Mouse (Mus musculus): ENCODE measurements around the gene Ier5.

Gene Ier5

DNA sequence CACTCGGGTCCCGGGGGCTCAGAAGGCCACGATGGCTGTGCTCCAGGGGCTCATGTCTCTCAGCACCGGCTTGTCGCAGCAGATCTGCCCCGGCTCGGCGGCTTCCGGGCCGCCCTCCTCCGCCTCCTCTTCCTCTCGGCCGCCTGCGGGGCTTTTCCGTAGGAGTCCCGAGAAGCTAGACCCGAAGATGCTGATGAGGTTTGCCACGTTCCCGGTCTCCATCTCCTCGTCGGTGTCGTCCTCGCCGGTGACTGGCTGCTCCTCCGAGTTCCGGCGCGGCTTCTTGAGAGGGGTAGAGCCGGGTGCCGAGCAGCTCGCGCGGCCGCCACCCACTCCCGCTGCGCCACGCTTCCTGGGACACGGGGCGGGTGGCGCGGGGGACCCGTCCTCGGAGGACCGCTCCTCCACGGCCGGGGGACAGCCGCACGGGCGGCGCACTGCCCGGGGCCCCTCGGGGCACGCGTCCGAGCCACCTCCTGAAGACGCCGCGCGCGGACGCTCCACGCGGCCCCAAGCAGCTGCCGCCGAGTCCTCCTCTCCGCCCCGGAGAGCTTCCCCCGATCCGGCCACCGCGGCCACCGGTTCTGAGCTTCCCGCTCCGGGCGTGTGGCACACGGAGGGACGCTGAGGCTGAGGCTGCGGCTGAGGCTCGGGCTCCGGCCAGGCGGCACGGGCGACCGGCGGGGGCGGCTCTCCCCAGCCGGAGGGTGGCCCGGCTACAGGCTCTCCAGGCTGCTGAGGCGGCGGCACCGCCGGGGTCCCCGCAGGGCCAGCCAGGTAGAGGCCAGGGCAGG, 753 bp downstream of the Ier5 start:
- peak; percentile 98 for DNase-seq

DNA sequence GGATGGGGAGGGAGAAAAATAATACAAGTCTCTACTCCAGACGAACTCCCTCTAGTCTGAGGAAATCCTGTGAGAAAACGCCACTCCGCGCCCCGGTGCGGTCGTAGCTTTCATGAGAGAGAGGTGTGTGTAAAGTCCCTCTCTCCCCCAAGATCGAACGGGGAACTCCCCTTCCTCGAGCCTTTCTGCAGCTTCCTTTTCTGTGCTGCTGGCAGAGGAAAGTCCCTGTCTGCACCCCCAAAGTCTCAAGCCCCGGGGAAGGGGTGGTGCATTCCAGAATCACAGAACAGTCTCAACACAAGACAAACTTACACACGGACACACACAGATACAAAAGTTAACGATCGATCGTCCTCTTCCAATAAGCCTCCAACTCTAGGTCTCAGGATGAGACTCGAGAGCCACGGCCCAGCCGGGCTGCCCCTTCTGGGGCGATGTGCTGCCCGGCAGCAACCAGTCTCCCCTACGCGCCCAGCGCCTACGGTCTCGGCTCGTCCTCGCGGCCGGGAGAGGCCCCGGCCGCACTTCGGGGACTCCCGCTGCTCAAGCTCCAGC, 1.4 kb downstream of the Ier5 start:
- DNase-seq, result peak; percentile 97

DNA sequence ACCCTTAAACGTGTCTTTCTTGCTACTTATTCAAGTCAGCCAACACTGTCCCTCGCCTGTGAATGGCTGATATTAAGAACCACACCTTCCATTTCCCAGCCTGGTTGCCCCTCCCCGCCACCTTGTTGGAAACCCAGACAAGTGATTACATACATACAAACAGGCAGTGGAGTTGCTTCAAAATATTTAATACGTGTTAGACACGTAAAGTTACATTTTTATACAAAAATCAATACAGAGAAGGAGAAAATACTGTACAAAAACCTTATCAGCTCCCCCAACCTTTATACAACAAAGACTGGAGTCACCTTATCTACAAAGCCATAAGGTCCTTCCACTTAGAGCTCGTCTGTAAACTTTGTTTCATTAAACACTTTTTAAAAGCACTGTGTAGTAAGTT, 2.1 kb downstream of the Ier5 start:
- peak; percentile 94 for DNase-seq

DNA sequence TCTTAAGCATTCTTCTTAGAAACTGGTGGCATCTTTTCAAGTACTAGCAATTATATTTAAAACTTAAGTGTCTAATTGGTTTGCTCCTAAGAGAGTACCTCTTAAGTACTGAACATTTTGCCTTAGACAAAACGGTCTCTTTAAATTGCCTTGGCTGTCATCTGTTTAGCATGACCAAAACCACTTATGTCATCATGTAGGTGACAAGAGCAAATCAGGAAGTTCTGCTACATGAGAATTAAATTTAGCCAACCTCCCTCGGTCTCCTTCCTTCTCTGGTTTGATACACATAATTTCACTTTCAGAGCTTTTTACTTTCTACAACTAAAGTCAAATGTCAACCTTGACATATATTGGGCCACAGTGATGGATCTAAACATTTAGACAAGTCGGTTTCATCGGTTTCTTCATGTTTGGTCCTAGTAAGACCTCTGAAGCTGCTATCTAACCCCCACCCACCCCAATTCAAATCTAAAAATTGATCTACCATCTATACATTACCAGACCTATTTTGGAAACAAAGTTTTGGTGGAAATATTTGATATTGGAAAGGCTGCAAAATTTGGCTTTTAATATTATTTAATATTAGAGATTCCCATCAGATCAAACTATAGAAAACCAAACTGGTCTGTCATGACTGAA, 2.7 kb downstream of the Ier5 start:
- no peak for DNase-seq

DNA sequence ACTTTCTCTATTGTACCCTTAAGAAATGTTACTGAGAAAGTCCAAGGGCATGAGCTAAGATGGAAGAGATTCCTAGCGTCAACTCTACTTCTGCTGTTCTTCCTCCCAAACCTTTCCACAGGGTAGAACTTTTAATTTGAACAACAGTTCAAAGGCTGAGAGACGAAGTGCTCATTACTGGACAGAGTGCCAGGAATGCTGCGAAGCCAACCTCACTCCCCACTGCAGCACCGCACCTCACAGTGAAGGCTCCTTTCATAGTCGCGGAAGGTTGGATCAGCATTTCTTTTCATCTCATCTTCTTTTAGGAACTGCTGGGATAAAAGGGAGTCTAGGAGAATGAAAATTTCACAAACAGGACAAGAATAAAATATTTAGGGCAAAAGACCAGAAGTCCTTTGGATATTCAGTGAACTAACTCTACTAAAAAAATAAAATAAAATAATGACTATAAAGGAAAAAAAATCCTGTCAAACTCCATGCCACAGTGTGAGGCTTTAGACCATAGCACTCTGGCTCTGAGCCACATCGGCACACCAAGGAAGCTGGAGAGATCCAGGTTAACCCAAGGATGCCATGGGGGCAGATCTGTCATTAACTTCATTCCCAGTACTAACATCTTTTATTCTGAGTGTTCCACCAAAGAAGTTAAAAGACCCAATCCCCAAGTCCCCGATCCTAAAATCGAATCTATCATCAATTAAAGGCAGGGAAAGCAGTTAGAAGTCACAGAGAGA, 5.3 kb downstream of the Ier5 start:
- DNase-seq, result no peak

DNA sequence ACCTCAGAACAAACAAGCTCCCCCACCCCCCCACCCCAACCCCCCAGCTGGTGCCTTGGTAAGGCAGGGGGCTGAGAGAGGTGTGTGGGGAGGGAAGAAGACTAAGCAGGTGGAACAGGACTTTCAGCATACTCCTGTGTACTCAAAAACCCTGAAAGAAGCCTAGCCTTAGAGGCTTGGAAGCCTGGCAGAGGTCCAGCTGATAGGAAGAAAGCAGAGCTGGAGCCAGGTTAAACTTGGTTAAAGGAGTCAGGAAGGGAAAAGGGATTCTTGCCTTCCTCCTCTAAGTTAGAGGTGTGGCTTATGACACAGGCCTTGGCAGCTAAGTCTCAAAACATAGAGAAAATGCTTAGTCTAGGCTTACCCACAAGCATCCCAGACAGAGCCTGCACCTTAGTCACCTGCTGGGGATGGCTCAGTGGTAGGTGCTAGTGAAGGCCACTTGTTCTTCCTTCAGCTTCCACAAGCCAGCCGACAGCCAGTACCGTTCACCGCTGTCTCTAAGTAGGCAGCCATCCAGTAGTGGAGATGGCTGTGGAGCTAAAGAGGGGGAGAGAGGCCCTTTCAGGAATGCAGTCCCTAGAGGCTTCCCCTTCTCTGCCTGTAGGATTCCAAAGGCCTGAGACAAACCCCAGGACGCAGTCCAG, 6.2 kb downstream of the Ier5 start:
- peak; percentile 97 for DNase-seq

DNA sequence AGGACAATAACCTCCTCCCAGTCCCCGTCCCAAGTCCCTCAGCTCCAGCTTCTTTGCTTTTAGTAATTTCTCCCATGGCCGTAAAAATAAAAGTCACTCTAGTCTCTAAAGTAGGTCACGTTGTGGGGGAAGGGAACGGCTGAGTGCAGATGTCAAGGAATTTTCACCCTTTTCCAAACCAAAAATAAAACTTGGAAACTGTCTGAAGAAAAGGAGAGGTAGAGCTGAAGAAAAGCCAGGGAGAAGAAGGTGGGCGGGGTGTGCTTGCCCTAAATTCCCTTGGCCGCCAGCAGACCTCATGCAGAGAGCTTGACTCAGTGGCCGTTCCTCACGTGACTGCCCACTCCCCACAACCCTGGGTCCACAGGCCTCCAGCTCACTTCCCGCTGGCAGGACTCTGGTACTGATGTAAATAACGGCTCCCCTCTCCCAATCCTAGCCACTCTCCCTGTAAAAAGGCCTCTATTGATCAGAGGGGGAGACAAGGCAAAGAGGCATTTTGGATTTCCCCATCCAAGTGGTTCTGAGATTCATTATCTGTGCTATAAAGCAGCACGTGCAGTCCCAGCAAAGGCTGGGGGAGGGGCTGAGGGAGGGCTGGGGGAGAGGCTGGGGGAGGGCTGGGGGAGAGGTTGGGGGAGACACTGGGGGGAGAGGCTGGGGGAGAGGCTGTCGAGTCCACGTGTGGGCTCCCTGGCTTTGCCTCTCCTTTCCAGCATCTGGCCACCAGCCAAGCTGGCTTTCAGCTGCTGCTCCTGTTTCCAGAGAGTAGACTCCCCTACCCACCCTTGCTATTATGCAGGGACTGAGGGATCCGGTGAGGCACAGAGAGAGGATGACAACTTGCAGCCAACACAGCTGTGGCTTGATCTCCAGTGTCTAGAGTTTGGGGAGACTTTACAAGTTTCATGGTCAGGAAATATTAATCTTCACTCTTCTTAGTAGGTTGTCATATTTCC, 7.3 kb downstream of the Ier5 start:
- DNase-seq, result peak; percentile 95

DNA sequence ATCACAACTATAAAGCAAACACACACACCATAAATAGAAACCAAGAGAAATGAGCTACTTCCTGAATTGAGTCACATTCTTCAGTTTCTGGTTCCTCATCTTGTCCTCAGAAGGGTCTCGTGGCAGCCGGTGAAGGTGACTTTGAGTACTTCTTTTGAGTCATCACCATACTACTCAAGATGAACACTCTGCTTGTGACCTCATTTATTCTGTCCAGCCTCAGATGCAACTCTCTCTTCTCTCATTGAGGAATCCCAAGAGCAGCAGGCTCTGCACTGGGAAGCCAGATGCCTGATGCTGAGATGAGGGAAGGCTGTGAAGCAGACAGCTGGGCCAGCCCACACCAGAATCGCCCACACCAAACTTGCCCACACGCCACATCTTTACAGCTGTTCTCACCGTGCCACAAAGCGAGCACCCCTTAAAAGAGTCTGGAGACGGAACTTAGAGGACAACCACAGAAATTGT, 8.0 kb downstream of the Ier5 start:
- DNase-seq, result no peak

DNA sequence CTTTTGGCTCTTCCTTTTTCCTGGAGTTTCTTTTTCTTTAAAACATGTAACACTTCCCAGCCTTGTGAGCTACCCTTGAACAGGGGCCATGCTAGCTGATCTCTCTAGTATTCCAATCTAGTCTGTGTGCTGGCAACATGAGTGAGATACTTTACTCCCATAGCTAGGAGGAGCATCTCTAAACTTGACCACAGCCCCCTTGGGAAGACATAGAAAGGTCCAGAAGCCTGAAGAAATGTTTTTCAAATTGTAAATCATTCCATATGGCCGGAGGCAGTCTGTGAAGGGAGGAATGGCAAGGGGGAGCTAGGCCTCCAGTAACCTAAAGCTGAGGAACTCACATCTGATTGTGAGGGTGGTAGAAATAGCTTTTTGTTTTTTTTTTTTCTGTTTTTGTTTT, 8.7 kb downstream of the Ier5 start:
- no peak for DNase-seq

DNA sequence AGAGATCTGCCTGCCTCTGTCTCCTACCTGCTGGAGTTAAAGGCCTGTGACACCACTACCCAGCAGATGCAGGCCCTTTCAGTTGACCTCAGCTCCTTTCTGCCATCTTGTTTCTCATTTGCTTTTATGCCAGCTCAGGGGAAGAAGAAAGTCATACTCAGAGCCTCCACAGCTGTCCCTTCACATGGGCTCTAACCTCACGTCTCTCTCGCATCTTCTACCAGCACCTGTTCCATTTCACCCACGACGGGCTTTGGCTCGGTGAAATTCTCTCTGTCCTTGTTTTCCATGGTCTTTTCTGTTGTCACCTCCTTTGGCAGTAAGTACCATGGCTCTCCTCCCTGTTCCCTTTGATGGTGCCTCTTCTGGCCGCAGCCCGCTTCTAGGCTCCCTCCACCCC, 9.1 kb downstream of the Ier5 start:
- DNase-seq, result no peak

DNA sequence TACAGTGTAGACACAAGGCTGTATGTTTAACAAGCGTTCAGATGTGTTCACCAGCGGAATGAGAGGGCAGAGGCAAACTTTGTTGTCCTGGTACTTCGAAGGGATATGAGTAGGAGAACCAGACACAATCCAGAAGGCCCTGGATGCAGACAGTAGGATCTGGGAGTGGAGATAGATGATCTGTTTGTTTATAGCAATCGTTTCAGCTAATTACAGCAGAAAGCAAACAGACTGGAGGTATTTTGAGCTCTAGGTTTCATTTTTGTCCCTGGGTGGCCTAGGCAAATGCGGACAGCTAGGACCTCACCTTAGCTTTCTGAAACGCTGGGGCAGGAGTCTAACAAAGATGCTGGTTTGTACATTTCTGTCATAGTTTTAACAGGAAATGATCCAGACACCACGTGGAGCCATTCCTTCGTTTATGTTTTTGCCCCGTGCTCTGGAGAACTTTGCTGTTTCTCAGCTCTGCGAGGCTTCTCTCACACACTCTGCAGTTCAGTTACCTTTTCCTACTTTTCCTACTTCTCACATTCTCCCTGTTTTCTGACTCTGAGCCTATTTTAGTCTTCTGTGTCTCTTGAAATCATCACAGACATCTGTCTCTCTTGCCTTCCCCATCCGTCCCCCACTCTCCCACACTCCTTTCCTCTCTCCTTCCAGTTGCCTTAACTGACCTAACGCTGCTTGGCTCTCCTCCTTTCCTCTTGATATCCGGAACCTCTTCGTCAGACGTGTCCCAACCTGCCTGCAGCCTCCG, 10.4 kb downstream of the Ier5 start:
- DNase-seq, result no peak

DNA sequence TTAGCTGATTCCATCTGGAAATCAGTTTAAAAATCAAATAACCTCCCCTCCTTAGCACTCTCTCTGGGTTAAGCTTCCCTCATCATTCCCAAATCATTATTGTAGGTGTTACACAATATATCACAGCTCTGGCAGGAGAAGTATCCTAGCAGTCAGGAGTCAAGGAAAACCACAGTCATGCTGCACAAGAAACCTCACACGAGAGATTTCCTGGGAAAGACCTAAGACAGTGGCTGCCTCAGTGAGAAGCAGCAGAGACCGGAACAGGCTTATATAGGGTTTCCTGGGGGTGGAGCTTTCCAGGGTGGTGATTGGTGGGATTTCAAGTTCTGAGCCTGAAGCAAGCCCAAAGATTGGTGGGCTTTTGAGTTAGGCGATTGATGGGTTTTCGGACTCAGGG, 11.4 kb downstream of the Ier5 start:
- no peak for DNase-seq

DNA sequence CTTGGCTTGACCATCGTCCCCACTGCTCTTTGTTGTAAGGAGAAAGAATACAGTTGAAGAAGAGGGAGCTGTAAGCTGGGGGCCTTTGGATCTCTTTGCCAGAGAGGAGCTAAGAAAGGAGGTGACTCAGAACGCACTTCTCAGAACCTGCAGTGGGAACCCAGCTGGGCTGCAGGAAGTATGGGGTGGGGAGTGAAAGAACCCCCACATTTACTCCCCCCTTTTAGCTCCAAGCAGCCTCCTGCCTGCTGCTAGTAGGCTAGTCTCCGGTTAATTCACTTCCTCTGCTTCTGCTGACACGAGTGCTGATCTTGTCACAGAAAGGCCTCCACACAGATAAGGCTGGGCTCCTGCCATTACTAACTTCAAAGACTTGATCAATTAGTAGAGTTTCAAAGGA, 12.5 kb downstream of the Ier5 start:
- peak; percentile 93 for DNase-seq

DNA sequence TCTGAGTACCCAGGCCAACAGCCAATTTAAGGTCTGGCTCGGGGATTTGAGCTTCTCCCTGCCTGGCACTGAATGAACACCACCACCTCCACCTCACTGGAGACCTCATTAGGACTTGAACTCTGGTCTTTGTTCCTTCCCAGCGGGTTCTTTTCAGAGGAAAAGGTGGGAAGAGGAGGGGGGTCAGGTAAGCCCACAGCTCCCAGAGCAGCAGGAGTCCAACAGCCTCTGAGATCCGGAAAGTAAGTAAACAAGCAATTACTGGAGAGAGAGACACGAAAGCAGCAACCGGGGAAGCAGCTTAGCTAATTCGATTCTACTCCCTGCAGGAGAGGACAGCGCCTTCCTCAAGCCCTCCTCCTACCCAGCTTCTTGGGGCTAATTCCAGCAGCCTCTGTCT, 13.0 kb downstream of the Ier5 start:
- no peak for DNase-seq

DNA sequence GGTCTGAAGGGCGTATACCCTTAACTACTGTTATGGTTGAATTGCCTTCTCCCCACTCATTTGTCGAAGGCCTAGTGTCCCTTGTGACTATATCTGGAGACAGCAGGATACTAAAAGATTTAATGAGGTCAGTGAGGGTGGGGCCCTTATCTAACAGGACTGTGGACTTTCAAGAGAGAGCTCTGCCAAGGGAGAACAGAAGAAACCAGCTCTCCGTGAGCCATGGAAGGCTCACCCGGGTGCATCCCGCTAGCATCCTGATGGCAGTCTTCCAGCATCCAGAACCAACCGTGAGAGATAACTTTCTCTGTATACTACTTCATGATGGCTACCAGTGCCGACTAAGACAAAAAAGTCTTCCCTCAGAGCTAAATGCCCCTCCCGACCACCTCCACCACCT, 14.6 kb downstream of the Ier5 start:
- DNase-seq, result peak; percentile 94

DNA sequence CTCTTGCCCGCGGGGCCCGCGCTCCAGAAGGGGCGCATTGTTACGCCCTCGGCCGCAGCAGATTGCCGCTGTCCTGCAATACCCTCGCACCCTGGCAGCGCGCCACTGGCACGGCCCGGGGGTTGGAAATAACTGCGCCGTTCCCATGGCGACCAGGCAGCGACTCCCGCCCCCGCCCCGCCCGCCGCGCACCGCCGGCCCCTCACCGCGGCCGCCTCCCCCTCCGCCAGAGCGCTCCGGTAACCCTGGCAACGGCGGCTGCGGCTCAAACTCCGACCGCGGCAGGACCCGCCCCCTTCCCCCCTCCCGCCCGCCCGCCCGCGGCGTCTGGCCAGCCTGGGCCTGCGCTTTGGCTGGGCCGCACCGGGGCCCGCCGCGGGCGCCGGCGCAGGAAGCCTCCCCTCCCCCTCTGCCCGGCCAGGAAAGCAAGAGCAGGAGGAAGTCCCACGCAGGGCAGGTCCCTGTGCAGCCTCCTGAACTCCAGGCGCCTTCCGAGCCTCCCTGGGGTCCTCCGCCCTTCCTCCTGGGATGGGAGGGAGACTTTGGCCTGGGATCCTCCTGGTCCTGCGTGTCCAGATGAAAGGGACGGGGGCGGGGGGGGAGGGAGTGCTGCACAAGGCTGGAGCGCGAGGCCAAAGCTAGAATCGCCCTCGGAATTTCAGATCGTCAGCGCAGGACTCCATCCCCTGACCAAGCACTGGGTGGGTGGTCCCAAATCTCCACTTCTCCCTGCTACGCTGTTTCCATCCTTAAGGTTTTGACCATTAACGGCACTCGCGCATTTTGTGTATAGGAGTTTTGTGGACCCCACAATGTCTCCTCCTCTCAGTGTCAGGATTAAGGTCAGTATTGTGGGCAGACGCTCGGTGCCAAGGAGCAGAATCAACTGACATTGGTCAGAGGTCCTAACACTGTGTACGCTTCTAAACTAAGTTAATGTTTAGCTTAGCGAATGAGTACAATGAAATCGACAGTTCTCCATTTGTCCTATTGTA, 15.9 kb downstream of the Ier5 start:
- peak; percentile 100 for DNase-seq

DNA sequence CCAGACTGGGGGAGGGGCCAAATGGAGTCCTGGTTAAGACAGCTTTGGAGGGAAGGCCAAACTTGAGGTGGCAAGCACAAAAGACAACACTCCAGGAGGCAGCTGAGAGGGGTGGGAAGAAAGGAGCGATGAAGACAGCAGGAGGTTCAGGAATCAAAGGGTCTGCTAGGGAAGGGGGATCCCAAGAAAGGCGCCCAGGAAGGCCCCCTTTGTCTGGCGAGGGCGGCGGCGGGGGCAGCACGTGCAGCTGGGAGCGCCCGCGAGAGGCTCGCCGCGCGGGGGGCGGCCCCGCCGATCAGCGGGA, 16.5 kb downstream of the Ier5 start:
- DNase-seq, result no peak

DNA sequence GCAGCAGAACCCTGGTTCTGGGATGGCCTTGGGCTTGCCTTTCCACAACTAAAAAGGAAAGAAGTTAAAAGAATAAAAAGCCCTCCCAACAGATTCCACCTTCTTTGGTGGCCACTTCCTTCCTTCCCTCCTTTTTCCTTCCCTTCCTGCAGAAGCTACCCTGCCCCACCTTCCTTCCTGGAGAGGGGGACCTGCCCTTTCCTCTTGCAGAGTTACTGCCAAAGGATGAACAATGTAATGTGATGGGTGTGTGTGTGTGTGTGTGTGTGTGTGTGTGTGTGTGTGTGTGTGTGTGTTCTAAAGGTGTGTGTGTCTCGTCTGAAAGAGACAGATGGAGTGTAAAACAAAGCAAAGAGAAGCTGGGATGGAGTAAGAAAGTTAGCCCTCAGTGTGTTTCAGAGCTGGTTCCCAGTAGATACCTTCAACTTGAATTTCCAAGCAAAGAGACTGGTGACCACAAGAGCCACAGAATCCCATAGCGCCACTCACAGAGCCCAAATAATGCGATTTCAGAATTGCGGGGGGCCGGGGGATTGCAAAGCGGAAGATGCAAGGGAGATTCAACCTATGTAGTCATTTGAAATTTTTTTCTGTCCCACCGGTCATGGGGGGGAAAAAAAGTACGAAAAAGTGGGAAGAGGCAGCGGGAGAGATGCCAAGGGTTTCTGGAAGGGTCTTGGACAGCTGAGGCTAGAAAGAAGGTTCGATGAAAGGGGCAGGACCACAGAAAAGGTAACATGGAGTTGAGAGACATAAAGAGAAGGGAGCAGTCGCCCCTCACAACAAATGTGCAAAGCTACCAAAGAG, 17.1 kb downstream of the Ier5 start:
- peak; percentile 96 for DNase-seq

DNA sequence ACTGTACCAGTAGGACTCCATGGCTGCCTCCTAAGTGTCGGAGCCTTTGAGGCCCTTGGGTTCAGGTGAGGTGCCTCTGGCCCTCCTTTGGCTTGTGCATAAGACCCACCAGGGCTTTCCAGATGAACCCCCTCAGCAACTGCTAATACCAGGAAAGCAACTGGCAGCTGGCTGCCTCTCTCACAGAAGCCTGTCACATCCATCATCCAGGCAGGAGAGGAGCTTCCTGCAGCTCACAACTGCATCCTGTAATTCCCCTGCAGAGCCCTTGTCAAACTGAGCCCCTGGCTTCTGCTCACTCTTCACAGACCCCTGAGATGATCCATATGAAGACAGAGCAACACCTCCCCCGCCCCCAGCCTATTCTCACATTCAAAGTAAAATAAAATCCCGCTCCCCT, 21.8 kb downstream of the Ier5 start:
- no peak for DNase-seq
